Mouse (Mus musculus) G1E (cell line): ENCODE measurements at regions not wholly inside any gene's neighbourhood (a gene's known extent, or its start where the extent isn't known, plus 50 kb on each side); places are given as distances from the start of the nearest gene placed in this dataset.

ENCODE experiments used
- ATAC-seq: 2 replicates; pipeline ENCODE4 v1.8.0; 2016; ENCODE audit warnings: mild to moderate bottlenecking; ENCODE audit not compliant: insufficient number of reproducible peaks, poor library complexity, low FRiP score, severe bottlenecking; ENCODE audit errors: extremely low read depth
- DNase-seq: peaks from one replicate; pipeline ENCODE4 v3.0.0; 2012; ENCODE audit warnings: low spot score
- H3K27me3 ChIP-seq: 2 replicates; pipeline ENCODE4 v1.6.1; 2012; ENCODE audit warnings: mild to moderate bottlenecking, low read length, inconsistent platforms; ENCODE audit not compliant: insufficient read depth
- H3K36me3 ChIP-seq: replicated peaks from 2 replicates; pipeline ENCODE3; 2012; ENCODE audit warnings: mild to moderate bottlenecking, inconsistent platforms
- H3K4me1 ChIP-seq: 2 replicates; pipeline ENCODE4 v1.6.1; 2012; ENCODE audit warnings: low read depth, low read length, inconsistent platforms, mixed read lengths; ENCODE audit not compliant: insufficient read depth
- H3K4me3 ChIP-seq: 2 replicates; pipeline ENCODE4 v1.5.1; 2012; ENCODE audit warnings: low read depth, mild to moderate bottlenecking, inconsistent platforms, low read length, moderate library complexity, mixed read lengths
- H3K9me3 ChIP-seq: replicated peaks from 2 replicates; pipeline ENCODE4 v1.6.1; 2012; ENCODE audit warnings: inconsistent platforms
- CTCF ChIP-seq: IDR thresholded peaks from 2 replicates; pipeline ENCODE4 v1.5.1; 2012; ENCODE audit warnings: low read depth, low read length, inconsistent platforms, mixed read lengths
- GATA1 ChIP-seq: IDR thresholded peaks from 2 replicates; pipeline ENCODE4 v1.6.1; 2012; ENCODE audit warnings: borderline replicate concordance, low read length, inconsistent platforms, mixed read lengths
- GATA2 ChIP-seq: IDR thresholded peaks from 2 replicates; pipeline ENCODE4 v1.6.1; 2012; ENCODE audit warnings: low read depth, low read length, inconsistent platforms, borderline replicate concordance
- POLR2AphosphoS5 ChIP-seq: IDR thresholded peaks from 2 replicates; pipeline ENCODE4 v1.6.1; 2012; ENCODE audit warnings: low read depth, low read length, inconsistent platforms; ENCODE audit not compliant: insufficient replicate concordance
- TAL1 ChIP-seq: conservative IDR thresholded peaks from 2 replicates; pipeline ENCODE4 v1.6.1; 2012; ENCODE audit warnings: low read depth, low read length, inconsistent platforms, mixed read lengths

DNA sequence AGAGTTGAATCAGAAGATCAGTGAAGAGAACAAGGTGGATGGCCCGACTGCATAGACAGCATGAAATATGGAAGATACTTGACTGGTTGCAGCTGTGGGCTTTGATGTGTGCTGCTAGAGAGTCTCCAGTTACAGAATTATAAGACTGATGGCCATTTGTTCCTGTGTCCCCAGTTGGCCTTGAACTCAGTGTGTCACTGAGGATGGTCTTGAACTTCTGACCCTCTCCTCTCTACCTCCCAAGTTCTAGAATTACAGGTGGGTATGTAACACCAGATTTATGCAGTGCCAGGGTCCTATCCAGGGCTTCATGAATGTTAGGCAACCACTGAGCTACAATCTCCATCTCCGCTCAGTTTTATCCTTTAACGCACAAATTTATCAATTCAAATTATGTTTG lies 146.1 kb downstream of the Basp1 start:
- Histone ChIP-seq H3K9me3 (peaks cover 8% of the 10 kb centered on the region), H3K4me1 (no peaks in the 10 kb centered on the region), H3K27me3 (no peaks in the 10 kb centered on the region), H3K4me3 (no peak overlapping the region), H3K36me3 (no peaks in the 10 kb centered on the region)
- DNase-seq (no peak), ATAC-seq (no peak)
- TF ChIP-seq TAL1 (no peak), CTCF (no peak), POLR2AphosphoS5 (no peak), GATA2 (no peak), GATA1 (no peak)

DNA sequence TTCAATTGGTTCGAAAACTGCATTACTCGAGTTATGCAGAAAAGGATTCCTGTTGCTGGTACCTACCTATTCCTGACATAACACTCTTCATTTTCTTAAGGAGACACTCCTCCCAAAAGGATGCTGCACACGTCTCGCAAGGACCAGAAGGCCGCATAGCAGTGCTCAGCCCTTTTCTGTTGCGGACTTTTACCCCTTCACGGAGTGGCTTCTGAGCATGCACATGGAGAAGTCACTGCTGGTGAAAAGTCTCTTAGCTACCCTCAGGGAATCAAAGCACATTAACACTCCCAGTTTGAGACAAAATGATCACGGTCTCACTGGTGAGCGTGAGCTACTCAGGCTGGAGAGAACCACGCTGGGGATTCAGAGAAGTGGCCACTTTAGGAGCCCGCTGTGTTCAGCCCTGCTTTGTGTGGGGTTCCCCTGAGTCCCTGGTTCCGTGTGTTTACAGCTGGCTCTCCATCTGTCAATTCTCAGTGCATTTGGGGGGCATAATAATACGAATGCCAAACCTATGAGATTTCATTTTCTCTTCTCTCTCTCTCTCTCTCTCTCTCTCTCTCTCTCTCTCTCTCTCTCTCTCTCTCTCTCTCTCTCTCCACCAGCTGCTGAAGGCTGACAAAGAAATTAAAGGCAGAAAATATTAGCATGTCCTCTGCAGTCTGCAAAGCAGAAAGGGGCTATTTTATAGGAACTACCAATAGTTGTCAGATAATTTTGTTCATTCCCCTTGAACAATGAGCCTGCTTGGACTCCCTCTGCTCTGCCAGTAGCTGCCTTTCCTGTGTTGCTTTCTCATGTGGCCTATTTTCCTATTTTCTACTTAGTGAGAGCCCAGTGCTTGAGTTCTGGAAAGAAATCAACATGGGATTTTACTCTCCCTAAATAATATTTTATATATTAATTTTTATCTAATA lies 160.7 kb downstream of the Basp1 start:
- no peaks in the 10 kb centered on the region for H3K36me3 ChIP-seq

GRCm38 (mm10) chr15:25245631-25246030 lies 167.9 kb downstream of the Basp1 start:
- no peak for ATAC-seq
- no peak for TF ChIP-seq CTCF
- TF ChIP-seq GATA1, result no peak
- no peak for TF ChIP-seq GATA2
- no peak for TF ChIP-seq TAL1
- no peak for TF ChIP-seq POLR2AphosphoS5
- peaks cover 6% of the 10 kb centered on the region; the same call in 1 of the 2 replicates for H3K9me3 ChIP-seq

More for the DNA sequence above, 160.7 kb downstream of the Basp1 start:
- H3K4me3 ChIP-seq, result no peak overlapping the region
- no peaks in the 10 kb centered on the region for H3K27me3 ChIP-seq
- no peaks in the 10 kb centered on the region for H3K4me1 ChIP-seq
- ATAC-seq (no peak), DNase-seq (no peak)
- H3K9me3 ChIP-seq, result 0 out of 2 replicates have a peak, but pooled peaks cover 8% of the 10 kb centered on the region
- TF ChIP-seq POLR2AphosphoS5 (no peak), CTCF (no peak), TAL1 (no peak), GATA1 (no peak), GATA2 (no peak)

GRCm38 (mm10) chr15:25237665-25238664 lies 175.6 kb downstream of the Basp1 start:
- no peak for ATAC-seq
- Histone ChIP-seq H3K36me3 (no peaks in the 10 kb centered on the region), H3K9me3 (peaks cover 3% of the 10 kb centered on the region; the same call in 1 of the 2 replicates), H3K4me1 (no peaks in the 10 kb centered on the region), H3K27me3 (no peaks in the 10 kb centered on the region), H3K4me3 (no peak overlapping the region)
- DNase-seq, result no peak
- no peak for TF ChIP-seq TAL1
- TF ChIP-seq GATA2, result no peak
- no peak for TF ChIP-seq GATA1
- TF ChIP-seq CTCF, result no peak
- TF ChIP-seq POLR2AphosphoS5, result no peak

More at GRCm38 (mm10) chr15:25245631-25246030, 167.9 kb downstream of the Basp1 start:
- H3K27me3 ChIP-seq, result no peaks in the 10 kb centered on the region
- no peak for DNase-seq
- no peak overlapping the region for H3K4me3 ChIP-seq
- H3K36me3 ChIP-seq, result no peaks in the 10 kb centered on the region
- H3K4me1 ChIP-seq, result no peaks in the 10 kb centered on the region

DNA sequence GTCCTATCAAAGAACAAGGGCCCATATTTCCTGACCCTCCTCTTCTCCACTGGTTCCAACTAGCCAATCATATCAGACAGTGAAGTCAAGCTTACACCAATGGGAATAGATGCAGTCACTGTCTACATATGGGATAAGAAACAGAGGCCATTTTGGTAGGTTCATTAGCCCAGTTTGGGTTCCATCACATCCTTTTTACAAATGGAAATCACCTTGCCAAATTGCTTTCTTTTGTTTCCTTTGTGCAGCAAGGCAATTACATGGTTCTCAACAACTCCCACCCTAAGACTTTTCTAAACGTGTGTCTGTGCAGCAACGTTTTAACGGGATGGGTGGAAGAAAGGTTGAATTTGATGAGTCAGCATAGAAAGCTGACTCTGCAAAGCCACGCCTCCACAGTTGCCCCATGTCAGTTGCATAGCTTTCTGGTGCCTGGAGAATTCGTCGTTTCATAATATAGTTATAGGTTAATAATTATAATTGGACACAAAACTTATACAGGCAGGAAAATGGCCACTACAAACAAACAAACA lies 177.3 kb downstream of the Basp1 start:
- DNase-seq (no peak), ATAC-seq (no peak)

More for the DNA sequence above, 177.3 kb downstream of the Basp1 start:
- Histone ChIP-seq H3K9me3 (peaks cover 3% of the 10 kb centered on the region; the same call in 1 of the 2 replicates), H3K4me1 (no peaks in the 10 kb centered on the region), H3K36me3 (no peaks in the 10 kb centered on the region), H3K4me3 (no peak overlapping the region), H3K27me3 (no peaks in the 10 kb centered on the region)
- no peak for TF ChIP-seq POLR2AphosphoS5
- TF ChIP-seq CTCF, result no peak
- no peak for TF ChIP-seq GATA1
- no peak for TF ChIP-seq TAL1
- no peak for TF ChIP-seq GATA2
